Mouse (Mus musculus) spleen, postnatal 0 days (tissue): ENCODE data around the gene Gm10409. TPM values are rescaled to one million over a fixed set of nuclear protein-coding genes. Genes with fewer than 3 reads are reported as not detected.

Source experiments
- polyA plus RNA-seq: library from polyadenylated mRNA; unstranded; fragments of >200 nt; fragmentation: Nextera tagmentation; extraction: Ambion mirVana; gene quantifications from 2 replicates; pipeline ENCODE4 v1.2.1, GENCODE M21; 2015

Gm10409 gene
- polyA plus RNA-seq: 0.13 and 0.15 TPM in 2 replicates

DNA sequence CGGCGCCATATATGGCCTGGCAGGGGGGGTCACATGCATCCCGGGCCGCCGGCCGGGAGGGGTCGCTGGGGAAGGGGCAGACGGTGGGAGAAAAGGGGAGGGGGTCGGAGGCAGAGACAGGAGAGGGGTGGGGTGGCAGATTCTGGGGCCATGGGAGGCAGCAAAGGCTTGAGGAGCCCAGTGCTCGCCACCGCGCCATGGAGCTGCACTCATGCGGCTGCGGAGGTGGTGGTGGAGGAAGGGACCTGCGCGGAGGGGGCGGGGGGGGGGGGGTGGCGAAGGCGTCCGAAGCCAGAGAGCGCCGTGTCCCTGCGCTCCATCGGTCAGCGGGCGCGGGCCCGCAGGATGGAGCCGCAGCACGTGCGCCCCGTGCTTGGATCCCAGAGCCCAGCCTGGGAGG lies at the start of gene Gm10409:
TSS of gene Gm10409 (plus strand) at position 301 of the 400 bp plus-strand sequence.

DNA sequence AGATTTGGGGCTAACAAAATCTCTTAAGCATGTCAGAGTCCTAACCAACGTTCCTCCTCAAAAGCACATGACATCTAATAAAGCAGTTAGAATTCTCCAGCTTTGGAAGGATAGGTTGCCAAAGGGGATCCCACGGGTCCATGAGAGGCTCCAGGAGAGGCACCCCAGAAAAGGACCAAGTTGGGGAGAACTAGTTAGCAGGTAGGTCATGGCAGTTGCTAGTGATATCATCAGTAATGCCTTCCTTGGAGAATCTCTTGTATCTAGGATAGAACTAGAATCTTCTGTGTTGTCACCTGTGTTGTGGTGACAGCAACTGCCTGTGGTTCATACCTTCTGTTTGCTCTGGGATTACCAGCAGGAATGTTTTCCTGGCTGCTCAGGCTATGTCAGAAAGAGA lies 17.6 kb upstream of the Gm10409 start, which contains the start of gene Gm10413:
TSS of gene Gm10413 (plus strand) at position 301 of the 400 bp plus-strand sequence.

DNA sequence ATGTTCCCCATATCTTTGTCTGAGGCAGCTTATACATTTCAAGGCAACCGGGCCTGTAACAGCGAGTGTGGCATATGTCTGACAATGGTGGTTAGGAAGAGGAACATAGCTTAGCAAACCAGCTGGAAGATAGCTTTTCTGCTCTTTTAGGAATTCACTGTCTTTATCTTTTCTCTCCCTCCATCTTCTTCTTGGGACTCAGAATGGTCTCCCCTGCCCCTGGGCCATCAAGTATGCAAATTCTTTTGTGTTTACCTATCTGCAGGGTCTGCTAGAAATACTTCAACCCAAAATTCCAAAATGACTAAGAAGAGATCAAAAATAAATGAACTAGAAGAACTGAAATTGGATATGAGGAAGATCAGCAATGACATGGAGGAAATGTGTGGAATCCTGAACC lies 15.4 kb downstream of the Gm10409 start, which contains the start of gene Gm3005:
TSS of gene Gm3005 (plus strand) at position 301 of the 400 bp plus-strand sequence.

DNA sequence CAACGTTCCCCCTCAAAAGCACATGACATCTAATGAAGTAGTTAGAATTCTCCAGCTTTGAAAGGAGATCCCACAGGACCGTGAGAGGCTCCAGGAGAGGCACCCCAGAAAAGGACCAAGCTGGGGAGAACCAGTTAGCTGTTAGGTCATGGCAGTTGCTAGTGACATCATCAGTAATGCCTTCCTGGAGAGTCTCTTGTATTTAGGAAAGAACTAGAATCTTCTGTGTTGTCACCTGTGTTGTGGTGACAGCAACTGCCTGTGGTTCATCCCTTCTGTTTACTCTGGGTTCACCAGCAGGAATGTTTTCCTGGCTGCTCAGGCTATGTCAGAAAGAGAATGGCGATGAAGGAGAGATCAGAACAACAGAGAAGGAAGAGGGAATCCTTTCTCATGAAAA lies 36.7 kb downstream of the Gm10409 start, which contains the start of gene Gm10408:
TSS of gene Gm10408 (plus strand) at position 301 of the 400 bp plus-strand sequence.

Other genes with a start within 250 kb of the Gm10409 start
- not detected in 2 replicates for gene Gm5795, start 224.4 kb upstream of the Gm10409 start, polyA plus RNA-seq
- gene D830030K20Rik, start 204.1 kb upstream of the Gm10409 start, polyA plus RNA-seq: 0.93 and 1.2 TPM in 2 replicates
- gene Gm2956, start 80.0 kb upstream of the Gm10409 start, polyA plus RNA-seq: not detected in 2 replicates
- not detected in 2 replicates for gene Gm10413, start 17.5 kb upstream of the Gm10409 start, polyA plus RNA-seq
- gene Gm3005, start 15.5 kb downstream of the Gm10409 start, polyA plus RNA-seq: 0.10 TPM in 1 of 2 replicates, not detected in the other
- gene Gm10408, start 36.8 kb downstream of the Gm10409 start, polyA plus RNA-seq: not detected in 2 replicates
- gene Gm3012, start 221.9 kb downstream of the Gm10409 start, polyA plus RNA-seq: not detected in 2 replicates
- 0.13 and 0.15 TPM in 2 replicates for gene Gm3020, start 239.4 kb downstream of the Gm10409 start, polyA plus RNA-seq